Mouse (Mus musculus) telencephalon, adult 2 months (tissue): ENCODE results near the gene Exoc6.

Experiments
- DNase-seq: peaks from one replicate; pipeline ENCODE4 v3.0.0-alpha.2; 2011; ENCODE audit warnings: low read depth, low spot score

Gene Exoc6

GRCm38 (mm10) chr19:37689478-37689877 is 139.3 kb downstream of the Exoc6 start:
- DNase-seq = no peak

- DNase-seq = no peak
Measured at GRCm38 (mm10) chr19:37690716-37691115, 140.5 kb downstream of the Exoc6 start.

- DNase-seq = no peak
Measured at GRCm38 (mm10) chr19:37692879-37693278, 142.7 kb downstream of the Exoc6 start.

- no peak for DNase-seq
Measured at GRCm38 (mm10) chr19:37695146-37695545, 144.9 kb downstream of the Exoc6 start.

GRCm38 (mm10) chr19:37695762-37696602 is 145.8 kb downstream of the Exoc6 start:
- DNase-seq = no peak

- no peak for DNase-seq
Measured at GRCm38 (mm10) chr19:37696603-37697334, 146.6 kb downstream of the Exoc6 start.

- no peak for DNase-seq
Measured at GRCm38 (mm10) chr19:37697335-37697636, 147.1 kb downstream of the Exoc6 start.

GRCm38 (mm10) chr19:37697651-37698272 is 147.5 kb downstream of the Exoc6 start, which contains the start of gene Cyp26a1:
Gene Cyp26a1 (plus strand): TSS chr19:37697798.
- no peak for DNase-seq

GRCm38 (mm10) chr19:37698273-37699160 is 148.3 kb downstream of the Exoc6 start:
- DNase-seq = no peak

- DNase-seq = no peak
Measured at GRCm38 (mm10) chr19:37699711-37700110, 149.5 kb downstream of the Exoc6 start.

- no peak for DNase-seq
Measured at GRCm38 (mm10) chr19:37702377-37703076, 152.3 kb downstream of the Exoc6 start.

GRCm38 (mm10) chr19:37703902-37704509 is 153.8 kb downstream of the Exoc6 start:
- no peak for DNase-seq

- DNase-seq = no peak
Measured at GRCm38 (mm10) chr19:37705722-37706121, 155.5 kb downstream of the Exoc6 start.

GRCm38 (mm10) chr19:37714681-37715080 is 164.5 kb downstream of the Exoc6 start:
- no peak for DNase-seq

GRCm38 (mm10) chr19:37715980-37716379 is 165.8 kb downstream of the Exoc6 start:
- no peak for DNase-seq

GRCm38 (mm10) chr19:37716524-37717175 is 166.4 kb downstream of the Exoc6 start:
- DNase-seq = no peak

- DNase-seq = no peak
Measured at GRCm38 (mm10) chr19:37719166-37719565, 168.9 kb downstream of the Exoc6 start.

- no peak for DNase-seq
Measured at GRCm38 (mm10) chr19:37724591-37724990, 174.4 kb downstream of the Exoc6 start.

GRCm38 (mm10) chr19:37726585-37726984 is 176.4 kb downstream of the Exoc6 start:
- DNase-seq = no peak

GRCm38 (mm10) chr19:37727366-37727765 is 177.1 kb downstream of the Exoc6 start:
- no peak for DNase-seq
